Mouse (Mus musculus) bone marrow macrophage, adult 2 months (primary cell): ENCODE data around the gene Rccd1. TPM values are rescaled to one million over a fixed set of nuclear protein-coding genes. Genes with fewer than 3 reads are reported as not detected.

Source experiments
- H3K27ac ChIP-seq: 2 replicates; pipeline ENCODE4 v1.5.1; 2012; ENCODE audit warnings: low read depth, low read length; ENCODE audit not compliant: insufficient read depth
- H3K4me1 ChIP-seq: 2 replicates; pipeline ENCODE4 v1.6.1; 2012; ENCODE audit warnings: low read length; ENCODE audit not compliant: control insufficient read depth, insufficient read depth
- H3K4me3 ChIP-seq: 2 replicates; pipeline ENCODE4 v1.5.1; 2012; ENCODE audit warnings: mild to moderate bottlenecking, low read length, moderate library complexity; ENCODE audit not compliant: insufficient read depth
- CTCF ChIP-seq: IDR thresholded peaks from 2 replicates; pipeline ENCODE4 v1.5.1; 2012; ENCODE audit warnings: low read depth, mild to moderate bottlenecking, low read length, moderate library complexity
- POLR2A ChIP-seq: IDR thresholded peaks from 2 replicates; pipeline ENCODE4 v1.6.1; 2012; ENCODE audit warnings: mild to moderate bottlenecking, low read depth, low read length, borderline replicate concordance
- polyA plus RNA-seq: library from polyadenylated mRNA; stranded (reverse); fragments of >200 nt; gene quantifications from 2 replicates; pipeline ENCODE4 v1.2.4, GENCODE M21; 2012; ENCODE audit not compliant: missing spikeins, insufficient read depth, insufficient read length

The Rccd1 gene
- polyA plus RNA-seq, 1 experiment, result 6.8 TPM

DNA sequence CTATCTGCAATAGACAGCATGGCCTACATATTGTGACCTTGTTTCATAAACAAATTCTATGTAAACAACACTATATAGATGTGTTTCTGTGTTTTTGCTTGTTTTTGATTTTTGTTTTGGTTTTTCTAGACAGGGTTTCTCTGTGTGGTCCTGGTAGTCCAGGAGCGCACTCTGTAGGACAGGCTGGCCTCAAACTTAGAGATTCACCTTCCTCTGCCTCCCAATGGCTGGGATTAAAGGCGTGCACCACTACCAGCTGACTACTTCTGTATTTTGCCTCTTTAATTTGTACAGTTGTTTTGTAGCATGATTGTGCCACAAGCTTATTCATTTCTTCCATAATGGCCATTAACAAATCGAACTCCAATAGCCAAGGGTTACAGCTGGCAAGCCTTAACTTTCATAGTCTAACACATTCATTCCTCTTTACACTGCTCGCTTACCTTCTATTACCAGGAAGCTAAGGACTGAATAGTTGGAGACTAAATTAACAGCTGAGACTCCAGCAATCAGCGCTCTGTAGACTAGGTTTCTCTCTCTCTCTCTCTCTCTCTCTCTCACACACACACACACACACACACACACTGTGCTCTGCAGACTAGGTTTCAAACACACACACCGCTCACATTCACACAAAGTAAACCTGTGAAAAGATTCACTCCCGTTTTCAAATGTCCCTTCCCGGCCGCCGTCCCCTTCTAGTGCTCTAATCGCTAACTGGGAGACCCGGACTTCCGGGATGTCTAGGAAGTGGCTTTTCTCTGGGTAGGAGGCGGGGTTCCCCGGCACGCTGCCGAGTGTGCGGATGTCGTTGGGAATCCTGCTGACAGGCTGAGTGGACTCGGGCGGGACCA is 55.1 kb downstream of the Rccd1 start, which contains the start of gene Vps33b:
Gene Vps33b, plus strand, starts transcription at position 753 of the 854 bp plus-strand sequence.
- no peak for TF ChIP-seq POLR2A
- TF ChIP-seq CTCF, result no peak
- Histone ChIP-seq H3K27ac (peak within 1 kb of the TSS; percentile 68), H3K4me1 (peaks cover 16% of the 10 kb centered on the region), H3K4me3 (peak within 1 kb of the TSS; percentile 94)

DNA sequence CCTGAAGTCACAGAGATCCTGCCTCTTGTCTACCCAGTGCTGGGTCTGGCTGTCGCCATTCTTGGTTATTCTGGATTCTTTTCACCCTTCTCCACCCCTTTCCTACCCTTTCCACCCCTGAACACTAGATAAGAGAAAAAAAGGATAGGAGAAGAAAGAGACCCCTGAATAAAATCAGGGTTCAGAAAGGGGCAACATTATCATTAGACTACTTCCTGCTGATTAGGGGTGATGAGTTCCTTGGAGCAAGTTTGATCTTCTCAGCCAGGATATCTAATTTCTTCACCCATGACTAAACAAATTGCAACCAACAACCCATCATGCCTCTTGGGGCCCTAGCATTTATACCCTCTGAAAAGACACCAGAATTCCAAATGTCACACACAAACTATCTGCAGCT is 56.5 kb downstream of the Rccd1 start:
- no peak overlapping the region for H3K27ac ChIP-seq
- no peak overlapping the region for H3K4me3 ChIP-seq
- TF ChIP-seq CTCF (no peak), POLR2A (no peak)
- H3K4me1 ChIP-seq, result peaks cover 15% of the 10 kb centered on the region

DNA sequence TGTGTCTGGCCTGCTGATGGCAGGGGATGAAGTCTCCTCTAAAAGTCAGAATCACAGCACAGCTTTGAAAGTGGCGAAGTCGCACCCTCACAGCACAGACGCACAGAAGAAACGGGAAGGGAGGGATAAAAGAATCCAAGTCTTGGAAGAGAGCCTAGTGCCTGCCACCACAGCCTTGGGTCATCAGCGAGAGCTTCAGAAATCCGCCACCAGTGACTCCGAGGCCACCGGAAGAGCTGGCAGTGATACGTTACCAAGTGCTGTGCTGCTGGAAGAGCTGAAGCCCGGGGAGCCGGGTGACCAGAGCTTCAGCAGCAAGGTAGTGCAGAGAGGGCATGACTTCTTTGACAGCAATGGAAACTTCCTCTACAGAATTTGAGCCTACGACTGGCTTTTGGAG is 59.6 kb downstream of the Rccd1 start:
- H3K4me3 ChIP-seq, result no peak overlapping the region
- no peak overlapping the region for H3K27ac ChIP-seq
- peaks cover 15% of the 10 kb centered on the region for H3K4me1 ChIP-seq
- TF ChIP-seq POLR2A (no peak), CTCF (no peak)

DNA sequence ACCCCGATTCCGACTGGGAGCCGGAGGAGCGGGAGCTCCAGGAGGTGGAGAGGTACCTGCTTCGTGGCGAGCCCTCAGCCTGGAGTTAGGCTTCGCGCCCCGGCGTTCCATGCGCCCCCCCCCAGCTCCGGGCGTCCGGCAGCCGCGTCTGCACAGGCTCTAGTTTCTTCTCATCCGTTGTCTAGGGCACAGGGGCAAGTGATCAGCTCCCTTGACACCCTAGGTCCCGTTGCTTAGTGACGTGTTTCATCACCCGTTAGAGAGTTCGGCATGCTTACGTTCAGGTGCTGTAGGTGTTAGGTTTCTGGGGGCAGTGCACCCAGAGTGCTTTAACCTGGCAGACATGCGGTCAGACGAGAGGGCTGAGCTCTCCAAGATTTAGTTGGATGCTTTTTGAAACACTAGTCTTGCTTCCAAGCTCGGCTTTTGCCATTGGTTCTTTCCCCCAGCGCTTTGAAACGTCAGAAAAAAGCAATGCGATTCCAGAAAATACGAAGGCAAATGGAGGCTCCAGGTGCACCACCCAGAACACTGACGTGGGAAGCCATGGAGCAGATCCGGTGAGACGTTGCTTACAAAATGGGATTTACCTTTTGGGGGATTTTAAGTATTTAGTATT is 62.8 kb downstream of the Rccd1 start:
- peak overlapping the region; percentile 44 for H3K27ac ChIP-seq
- H3K4me1 ChIP-seq, result peaks cover 10% of the 10 kb centered on the region; the same call in 1 of the 2 replicates
- no peak for TF ChIP-seq CTCF
- TF ChIP-seq POLR2A, result no peak
- peak overlapping the region; percentile 84 for H3K4me3 ChIP-seq

DNA sequence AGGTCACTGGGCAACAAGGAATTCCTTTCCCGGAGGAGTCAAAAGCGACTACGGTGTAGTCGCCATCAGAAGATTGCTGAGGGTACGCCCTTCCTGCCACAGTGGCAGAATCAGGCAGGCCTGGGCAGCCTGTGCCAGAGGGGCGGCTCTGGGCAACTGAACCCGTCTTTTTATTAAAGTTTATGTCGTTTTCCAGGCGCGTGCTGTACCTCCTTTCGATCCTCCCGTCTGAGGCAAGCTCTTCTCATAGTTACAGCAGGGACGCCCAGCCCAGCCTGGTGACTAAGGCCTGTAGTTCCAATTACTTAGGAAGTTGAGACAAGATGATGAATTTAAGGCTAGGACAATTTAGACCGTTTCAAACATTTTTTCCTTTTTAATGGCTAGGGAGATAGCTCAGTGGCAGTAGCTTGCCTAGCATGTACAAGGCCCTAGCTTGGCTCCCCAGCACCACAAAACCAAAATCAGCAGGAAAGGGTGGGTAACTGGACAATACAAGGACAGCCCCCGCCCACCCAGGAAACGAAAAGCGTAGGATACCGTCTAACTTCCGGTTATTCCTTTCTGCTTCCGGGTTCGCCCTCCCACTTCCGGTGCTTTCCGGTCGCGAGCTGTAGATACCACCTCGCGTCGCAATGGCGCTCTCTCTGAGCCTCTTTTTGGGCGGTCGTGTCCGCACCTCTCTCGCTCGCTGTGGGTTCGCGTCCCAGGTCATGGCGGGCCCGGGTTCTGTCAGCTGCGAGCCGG is 63.5 kb downstream of the Rccd1 start, which contains the start of gene Ngrn:
Gene Ngrn, plus strand, starts transcription at position 591 of the 747 bp plus-strand sequence.
- Histone ChIP-seq H3K4me1 (peaks cover 10% of the 10 kb centered on the region; the same call in 1 of the 2 replicates), H3K4me3 (peak within 1 kb of the TSS; percentile 84), H3K27ac (peak within 1 kb of the TSS; percentile 44)
- TF ChIP-seq POLR2A (no peak), CTCF (no peak)

DNA sequence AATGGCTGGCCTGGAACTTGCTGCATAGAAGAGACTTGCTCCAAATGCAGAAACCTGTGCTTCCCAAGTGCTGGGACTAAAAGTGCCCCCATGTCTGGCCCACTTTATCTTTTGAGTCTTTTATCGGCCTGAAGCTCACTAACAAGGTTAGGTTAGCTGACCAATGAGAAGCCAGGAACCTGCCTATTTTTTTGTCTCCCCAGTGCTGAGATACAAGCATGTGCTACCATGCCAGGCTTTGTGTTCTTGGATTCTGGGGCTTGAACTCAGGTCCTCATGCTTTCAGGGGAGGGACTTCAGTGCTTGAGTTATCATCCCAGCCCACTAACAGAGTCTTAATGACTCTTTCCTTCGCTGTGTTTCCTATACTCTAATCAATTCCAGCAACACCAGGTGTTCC is 66.5 kb downstream of the Rccd1 start:
- TF ChIP-seq POLR2A, result no peak
- no peak for TF ChIP-seq CTCF
- Histone ChIP-seq H3K4me3 (no peak overlapping the region), H3K4me1 (peaks cover 10% of the 10 kb centered on the region; the same call in 1 of the 2 replicates), H3K27ac (no peak overlapping the region)

DNA sequence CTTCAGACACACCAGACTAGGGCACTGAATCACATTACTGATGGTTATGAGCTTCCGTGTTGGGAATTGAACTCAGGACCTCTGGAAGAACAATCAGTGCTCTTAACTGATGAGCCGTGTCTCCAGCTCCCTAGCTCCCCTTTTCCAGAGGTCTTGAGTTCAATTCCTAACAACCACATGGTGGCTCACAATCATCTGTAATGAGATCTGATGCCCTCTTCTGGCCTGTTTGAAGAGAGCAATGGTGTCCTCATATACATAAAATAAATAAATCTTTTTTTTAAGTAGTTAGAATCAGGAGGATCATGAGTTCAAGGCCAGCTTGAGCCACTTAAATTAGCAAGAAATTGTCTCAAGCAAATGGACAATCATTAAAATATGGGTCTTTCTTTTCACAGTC is 68.3 kb downstream of the Rccd1 start:
- H3K4me3 ChIP-seq, result no peak overlapping the region
- peaks cover 6% of the 10 kb centered on the region; the same call in 1 of the 2 replicates for H3K4me1 ChIP-seq
- TF ChIP-seq CTCF (no peak), POLR2A (no peak)
- no peak overlapping the region for H3K27ac ChIP-seq

DNA sequence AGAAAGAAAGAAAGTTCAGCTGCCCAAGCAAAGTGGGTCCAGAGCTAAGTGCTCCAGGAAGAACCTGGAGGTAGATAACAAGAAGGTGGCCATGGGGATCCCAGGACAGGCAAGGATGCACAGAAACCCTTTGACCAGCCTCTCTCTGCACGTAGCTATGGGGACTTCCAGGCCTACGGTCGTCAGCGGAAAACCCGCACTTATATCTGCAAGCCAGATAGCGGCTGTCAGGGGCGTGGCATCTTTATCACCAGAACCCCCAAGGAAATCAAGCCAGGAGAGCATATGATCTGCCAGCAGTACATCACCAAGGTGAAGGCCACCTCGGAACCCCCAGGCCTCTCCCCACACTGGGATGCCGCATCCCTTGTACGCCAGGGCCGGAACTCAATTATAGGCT is 71.4 kb downstream of the Rccd1 start:
- no peaks in the 10 kb centered on the region for H3K4me1 ChIP-seq
- no peak overlapping the region for H3K4me3 ChIP-seq
- TF ChIP-seq POLR2A (no peak), CTCF (no peak)
- H3K27ac ChIP-seq, result no peak overlapping the region

DNA sequence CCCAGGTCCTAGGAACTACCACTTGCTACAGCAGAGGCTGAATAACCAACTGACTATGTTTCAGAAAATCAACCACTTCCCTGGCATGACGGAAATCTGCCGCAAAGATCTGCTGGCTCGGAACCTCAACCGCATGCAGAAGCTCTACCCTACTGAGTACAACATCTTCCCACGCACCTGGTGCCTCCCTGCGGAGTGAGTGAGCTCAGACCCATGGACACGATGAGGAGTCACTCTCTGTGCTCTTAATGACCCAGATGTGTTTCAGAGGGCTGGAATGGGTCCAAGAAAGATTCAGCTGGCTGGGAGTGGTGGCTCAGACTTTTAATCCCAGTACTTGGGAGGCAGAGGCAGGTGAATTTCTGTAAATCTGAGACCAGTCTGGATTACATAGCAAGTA is 71.8 kb downstream of the Rccd1 start:
- TF ChIP-seq CTCF (no peak), POLR2A (no peak)
- Histone ChIP-seq H3K4me1 (no peaks in the 10 kb centered on the region), H3K4me3 (no peak overlapping the region), H3K27ac (no peak overlapping the region)
